Mouse (Mus musculus) splenic B cell, adult 2 months (primary cell): ENCODE data around the gene Fam71f2.

Experiments
- DNase-seq: peaks from one replicate; pipeline ENCODE4 v3.0.0-alpha.2; 2011; ENCODE audit warnings: low read depth, low spot score
- H3K27me3 ChIP-seq: 2 replicates; pipeline ENCODE4 v1.6.1; 2012; ENCODE audit warnings: mild to moderate bottlenecking, low read length, moderate library complexity, mixed read lengths; ENCODE audit not compliant: control insufficient read depth, poor library complexity, insufficient read depth, severe bottlenecking
- H3K36me3 ChIP-seq: 2 replicates; pipeline ENCODE4 v1.6.1; 2012; ENCODE audit warnings: mild to moderate bottlenecking, low read length, moderate library complexity, mixed read lengths; ENCODE audit not compliant: control insufficient read depth, poor library complexity, insufficient read depth, severe bottlenecking

Fam71f2 gene

GRCm38 (mm10) chr6:29263650-29264455 is 15.5 kb upstream of the Fam71f2 start:
- no peak for DNase-seq
- Histone ChIP-seq H3K27me3 (no peaks in the 10 kb centered on the region), H3K36me3 (no peaks in the 10 kb centered on the region)

DNA sequence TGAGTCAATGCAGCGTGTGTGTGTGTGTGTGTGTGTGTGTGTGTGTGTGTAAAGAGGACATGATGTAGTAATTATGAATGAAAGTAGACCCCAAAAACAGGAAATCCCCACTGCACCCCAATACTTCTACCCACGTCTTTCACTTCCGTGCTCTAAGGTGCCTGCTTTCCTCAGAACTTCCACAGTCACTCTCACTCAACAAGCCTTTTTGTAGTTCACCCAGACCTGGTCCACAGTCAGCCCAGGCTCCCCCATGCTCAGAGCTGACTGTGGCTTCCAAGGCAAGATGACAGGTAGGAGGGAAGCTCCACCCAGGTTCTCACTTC is 15.0 kb upstream of the Fam71f2 start:
- peak; percentile 63 for DNase-seq
- no peaks in the 10 kb centered on the region for H3K27me3 ChIP-seq
- H3K36me3 ChIP-seq, result no peaks in the 10 kb centered on the region

- H3K27me3 ChIP-seq, result no peaks in the 10 kb centered on the region
- no peak for DNase-seq
- no peaks in the 10 kb centered on the region for H3K36me3 ChIP-seq
Observed at GRCm38 (mm10) chr6:29266936-29267335, 12.5 kb upstream of the Fam71f2 start.

- no peaks in the 10 kb centered on the region for H3K27me3 ChIP-seq
- DNase-seq, result no peak
Observed at GRCm38 (mm10) chr6:29269006-29269668, 10.3 kb upstream of the Fam71f2 start.

GRCm38 (mm10) chr6:29270961-29271360 is 8.4 kb upstream of the Fam71f2 start:
- Histone ChIP-seq H3K36me3 (no peaks in the 10 kb centered on the region), H3K27me3 (no peaks in the 10 kb centered on the region)
- peak; percentile 69 for DNase-seq

More at GRCm38 (mm10) chr6:29269006-29269668, 10.3 kb upstream of the Fam71f2 start:
- H3K36me3 ChIP-seq, result no peaks in the 10 kb centered on the region

GRCm38 (mm10) chr6:29272312-29273072 is 6.9 kb upstream of the Fam71f2 start, which contains the start of gene Hilpda:
Hilpda (plus strand) TSS chr6:29272488.
- DNase-seq, result peak; percentile 98
- H3K27me3 ChIP-seq, result no peaks in the 10 kb centered on the region
- no peaks in the 10 kb centered on the region for H3K36me3 ChIP-seq

DNA sequence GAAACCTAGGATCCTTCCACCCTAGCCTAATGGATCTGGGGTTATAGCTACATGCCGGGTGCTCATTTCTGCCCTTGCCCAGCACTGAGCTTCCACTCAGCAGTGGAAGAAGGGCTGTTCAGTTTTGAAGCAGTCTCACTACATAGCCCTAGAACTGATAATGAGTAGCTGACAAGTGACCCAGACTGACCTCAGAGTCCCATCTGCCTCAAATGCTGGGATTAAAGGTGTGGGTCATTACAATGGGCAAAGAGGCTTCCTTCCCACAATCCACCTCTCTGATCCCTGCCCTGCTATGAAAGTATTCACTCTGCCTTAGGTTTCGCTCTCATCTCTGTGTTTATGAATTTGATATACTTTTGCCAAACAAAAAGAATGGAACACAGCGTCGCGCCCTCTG is 2.6 kb upstream of the Fam71f2 start:
- no peak for DNase-seq
- no peaks in the 10 kb centered on the region for H3K36me3 ChIP-seq
- H3K27me3 ChIP-seq, result no peaks in the 10 kb centered on the region

- DNase-seq, result peak; percentile 80
- Histone ChIP-seq H3K36me3 (no peaks in the 10 kb centered on the region), H3K27me3 (no peaks in the 10 kb centered on the region)
Observed at GRCm38 (mm10) chr6:29278513-29279267, 703 bp upstream of the Fam71f2 start.

DNA sequence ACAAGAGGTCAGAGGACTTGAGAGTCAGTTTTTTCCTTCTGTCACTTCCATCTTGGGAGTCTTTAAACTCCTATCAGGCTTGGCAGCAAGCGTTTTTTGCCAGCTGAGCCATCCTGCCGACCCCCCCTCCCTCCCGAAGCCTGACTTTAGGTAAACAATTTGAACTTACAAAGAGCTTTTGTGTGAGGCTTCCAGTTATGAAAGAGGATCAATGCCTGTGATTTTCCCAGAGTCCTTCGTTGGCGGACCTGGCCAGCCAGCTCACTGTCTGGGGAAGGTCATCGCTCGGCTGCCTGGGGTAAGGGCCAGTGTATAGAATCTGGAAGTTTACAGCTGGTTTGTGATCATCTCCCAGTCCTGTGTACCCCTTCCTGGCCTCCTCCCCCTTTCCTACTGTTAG is 1.3 kb downstream of the Fam71f2 start:
- Histone ChIP-seq H3K27me3 (no peaks in the 10 kb centered on the region), H3K36me3 (no peaks in the 10 kb centered on the region)
- DNase-seq, result no peak

- Histone ChIP-seq H3K36me3 (no peaks in the 10 kb centered on the region), H3K27me3 (no peaks in the 10 kb centered on the region)
- no peak for DNase-seq
Observed at GRCm38 (mm10) chr6:29286870-29287269, 7.5 kb downstream of the Fam71f2 start.

DNA sequence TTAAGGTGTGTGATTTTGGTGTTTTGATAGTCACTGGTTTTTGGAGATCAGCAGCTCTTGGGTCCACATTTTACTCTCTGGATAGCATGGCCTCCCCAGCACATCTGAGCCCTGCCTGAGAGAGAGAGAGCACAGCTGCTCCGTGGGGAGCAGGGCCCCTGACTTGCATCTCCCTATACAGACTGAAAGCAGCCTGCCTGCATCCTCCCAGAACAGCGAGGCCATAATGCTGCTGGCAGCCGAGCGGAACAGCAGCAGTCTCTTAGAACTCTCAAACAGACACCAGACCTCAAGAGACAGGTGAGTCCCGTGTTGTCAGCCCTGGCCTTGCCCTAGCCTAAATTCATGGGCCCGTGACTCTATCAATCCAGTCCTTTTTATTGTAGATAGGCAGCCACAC is 8.1 kb downstream of the Fam71f2 start:
- DNase-seq, result no peak
- Histone ChIP-seq H3K36me3 (no peaks in the 10 kb centered on the region), H3K27me3 (no peaks in the 10 kb centered on the region)

DNA sequence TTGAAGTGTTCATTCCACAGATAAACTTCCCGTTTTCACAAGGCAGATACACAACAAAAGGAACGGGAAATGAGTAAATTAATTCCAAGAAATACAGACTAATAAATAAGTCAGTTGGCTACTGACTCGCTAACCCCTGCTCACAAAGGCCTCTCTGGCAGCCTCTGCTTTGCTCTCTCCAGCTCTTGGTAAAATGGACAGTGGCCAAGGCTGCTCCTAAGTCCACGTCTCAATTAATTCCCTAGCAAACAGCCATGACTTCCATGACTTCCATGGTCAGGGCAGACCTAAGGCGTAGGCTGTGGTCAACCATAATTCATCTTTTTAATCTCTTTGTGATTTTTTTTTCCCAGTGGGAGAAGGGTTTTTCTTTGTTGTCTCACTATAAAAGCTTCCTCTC is 8.6 kb downstream of the Fam71f2 start:
- no peaks in the 10 kb centered on the region for H3K36me3 ChIP-seq
- no peaks in the 10 kb centered on the region for H3K27me3 ChIP-seq
- no peak for DNase-seq

GRCm38 (mm10) chr6:29288651-29289050 is 9.3 kb downstream of the Fam71f2 start:
- no peak for DNase-seq
- no peaks in the 10 kb centered on the region for H3K36me3 ChIP-seq
- H3K27me3 ChIP-seq, result no peaks in the 10 kb centered on the region

DNA sequence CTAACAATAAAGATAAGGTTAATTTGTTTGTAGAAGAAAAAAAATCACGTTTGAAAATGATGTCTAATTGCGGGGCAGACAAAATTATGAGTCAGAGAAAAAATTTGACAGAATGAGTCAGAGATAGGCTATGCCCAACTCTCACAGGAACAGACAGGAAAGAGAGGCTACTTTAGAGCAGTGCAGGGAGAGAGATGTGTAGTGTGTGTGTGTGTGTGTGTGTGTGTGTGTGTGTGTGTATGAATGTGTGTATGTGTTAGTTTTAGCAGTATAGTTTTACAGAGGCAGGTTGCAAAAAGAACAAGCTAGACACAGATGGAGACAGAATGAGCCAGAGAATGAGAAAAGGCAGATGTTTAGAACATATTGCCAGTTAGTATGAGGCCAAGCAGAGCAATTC is 19.7 kb downstream of the Fam71f2 start:
- no peaks in the 10 kb centered on the region for H3K27me3 ChIP-seq
- no peak for DNase-seq
- H3K36me3 ChIP-seq, result no peaks in the 10 kb centered on the region
